Mouse (Mus musculus) gastrocnemius, adult 18-20 months (tissue): ENCODE data around the gene Hmgb2. TPM values are rescaled to one million over a fixed set of nuclear protein-coding genes. Genes with fewer than 3 reads are reported as not detected.
A peak's percentile ranks its signal among the peaks of the same experiment; 100 is the strongest.
"Not testable (repeated sequence)": the region's sequence is repeated elsewhere in the genome, so short reads cannot be mapped to it uniquely, and the experiment has no call there.

ENCODE experiments used
- DNase-seq: peaks from one replicate; pipeline ENCODE4 v3.0.0; 2021; ENCODE audit warnings: low spot score
- total RNA-seq, 2 experiments: library from RNA; stranded (reverse); gene quantifications; 2 replicates each; pipeline ENCODE4 v1.2.3; 2021

Hmgb2 gene
- total RNA-seq, 2 experiments from 2014 or later = 2.8 to 5.0 TPM

- DNase-seq = no peak
These were observed 854 bp upstream of the Hmgb2 start for GRCm38 (mm10) chr8:57510791-57511315.

- no peak for DNase-seq
These were observed 692 bp downstream of the Hmgb2 start for GRCm38 (mm10) chr8:57512141-57513056.

GRCm38 (mm10) chr8:57513178-57513661 is 1.5 kb downstream of the Hmgb2 start:
- DNase-seq = not testable (repeated sequence)

- DNase-seq = not testable (repeated sequence)
These were observed 5.0 kb downstream of the Hmgb2 start for GRCm38 (mm10) chr8:57516685-57517084.

- DNase-seq = no peak
These were observed 6.0 kb downstream of the Hmgb2 start for GRCm38 (mm10) chr8:57517723-57518122.

GRCm38 (mm10) chr8:57520186-57520786 is 8.6 kb downstream of the Hmgb2 start:
- no peak for DNase-seq

GRCm38 (mm10) chr8:57528036-57528435 is 16.3 kb downstream of the Hmgb2 start:
- no peak for DNase-seq

- DNase-seq = no peak
These were observed 18.5 kb downstream of the Hmgb2 start for GRCm38 (mm10) chr8:57530238-57530637.

GRCm38 (mm10) chr8:57530666-57531349 is 19.1 kb downstream of the Hmgb2 start:
- DNase-seq = peak; percentile 88

- DNase-seq = no peak
These were observed 20.5 kb downstream of the Hmgb2 start for GRCm38 (mm10) chr8:57532223-57532622.

GRCm38 (mm10) chr8:57533106-57533505 is 21.4 kb downstream of the Hmgb2 start:
- no peak for DNase-seq

GRCm38 (mm10) chr8:57534495-57534894 is 22.8 kb downstream of the Hmgb2 start:
- no peak for DNase-seq

GRCm38 (mm10) chr8:57536167-57536566 is 24.5 kb downstream of the Hmgb2 start:
- no peak for DNase-seq

GRCm38 (mm10) chr8:57538601-57539000 is 26.9 kb downstream of the Hmgb2 start:
- no peak for DNase-seq

- DNase-seq = peak; percentile 47
These were observed 28.6 kb downstream of the Hmgb2 start for GRCm38 (mm10) chr8:57540110-57540838.

- DNase-seq = no peak
These were observed 29.2 kb downstream of the Hmgb2 start for GRCm38 (mm10) chr8:57540951-57541350.

GRCm38 (mm10) chr8:57541405-57541804 is 29.7 kb downstream of the Hmgb2 start:
- DNase-seq = no peak

- no peak for DNase-seq
These were observed 34.7 kb downstream of the Hmgb2 start for GRCm38 (mm10) chr8:57546401-57546800.

GRCm38 (mm10) chr8:57546834-57547233 is 35.1 kb downstream of the Hmgb2 start:
- DNase-seq = no peak

GRCm38 (mm10) chr8:57547581-57547980 is 35.9 kb downstream of the Hmgb2 start:
- DNase-seq = no peak
